Mouse (Mus musculus): ENCODE data around the gene 6030445D17Rik.

DNA sequence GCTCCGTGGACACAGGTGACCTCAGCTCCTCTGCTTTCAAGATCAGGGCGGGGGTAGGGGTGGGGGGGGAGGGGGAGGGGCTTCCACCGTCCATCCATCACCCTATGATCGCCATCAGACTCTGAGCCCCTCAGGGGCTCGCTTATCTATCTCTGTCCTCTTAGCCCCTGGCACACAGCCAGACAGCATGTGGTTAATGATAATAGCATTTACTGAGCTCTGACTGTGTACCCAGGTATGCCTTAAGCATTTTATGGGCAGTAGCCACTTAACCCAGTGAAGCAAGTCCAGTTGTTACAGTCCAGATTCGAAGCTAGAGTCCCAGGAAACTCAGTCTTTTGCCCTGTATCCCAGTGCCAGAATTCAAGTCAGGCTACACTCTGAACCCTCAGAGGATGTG lies 10.5 kb upstream of the 6030445D17Rik start:
- TF ChIP-seq POLR2A (IDR thresholded peaks at IDR 0.05; ENCODE audit: low read depth, low read length) (no peak), CTCF (conservative IDR thresholded peaks at IDR 0.05; ENCODE audit: insufficient read depth, insufficient read length, low read depth, low read length) (no peak)
